Mouse (Mus musculus) liver, embryonic 14 days (tissue): Measurements from ENCODE around the gene Ddc. TPM values are rescaled to one million over a fixed set of nuclear protein-coding genes. Genes with fewer than 3 reads are reported as not detected.

Experiments used
- polyA plus RNA-seq: library from polyadenylated mRNA; depleted of rRNA; stranded (reverse); fragments of >200 nt; gene quantifications from 2 replicates; pipeline ENCODE4 v1.2.3, GENCODE M21; 2012; rRNA removed

Gene Ddc
- 4.2 and 5.4 TPM in 2 replicates for polyA plus RNA-seq

GRCm38 (mm10) chr11:11897645-11898357, at the start of gene Ddc:
Ddc (minus strand) TSS chr11:11898144.

DNA sequence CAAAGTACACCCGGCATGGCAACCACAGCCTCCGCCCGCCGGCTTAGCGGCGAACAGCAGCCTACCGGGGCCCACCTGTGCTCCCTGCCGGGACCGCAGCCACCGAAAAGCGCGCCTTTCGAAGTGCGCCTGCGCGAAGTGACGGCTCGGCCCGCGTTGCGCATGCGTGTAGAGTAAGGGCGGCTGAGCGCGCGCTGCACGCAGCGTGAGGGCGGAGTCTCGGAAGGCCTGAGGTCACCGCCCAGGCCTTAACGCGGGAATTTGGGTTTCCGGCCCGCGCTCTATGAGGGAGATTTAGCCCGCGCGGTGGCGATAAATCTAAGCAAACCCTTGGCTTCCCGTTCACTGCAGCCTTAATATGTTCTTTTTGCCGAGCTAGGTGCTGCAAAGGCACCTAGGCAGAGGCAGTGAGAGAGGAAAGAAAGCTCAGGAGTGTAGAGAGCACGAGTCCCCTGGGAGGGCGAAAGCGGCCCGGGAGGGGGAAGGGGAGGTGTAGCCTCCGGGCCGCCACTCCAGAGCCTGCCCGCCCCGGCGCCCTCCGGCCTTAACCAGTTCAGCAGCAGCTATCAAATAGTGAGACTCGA, 89.0 kb downstream of the Ddc start, which contains the start of gene Fignl1:
Fignl1 (minus strand) TSS at position 143 of the 584 bp plus-strand sequence.

Other genes with a start within 250 kb of the Ddc start
- 56.5 and 69.8 TPM in 2 replicates for gene Ikzf1, start 213.1 kb downstream of the Ddc start, polyA plus RNA-seq
- 32.7 and 40.1 TPM in 2 replicates for gene Fignl1, start 89.2 kb downstream of the Ddc start, polyA plus RNA-seq
- gene Grb10, start 140.5 kb upstream of the Ddc start, polyA plus RNA-seq: 91.1 and 103 TPM in 2 replicates